Mouse (Mus musculus) liver, embryonic 16.5 days (tissue): ENCODE data around the gene Ube2v1. TPM values are rescaled to one million over a fixed set of nuclear protein-coding genes. Genes with fewer than 3 reads are reported as not detected.

Experiments used
- ATAC-seq: fragments of 200-750 bp; cut with Nextera tagmentation; 2 replicates; pipeline ENCODE4 v1.8.0; 2017; ENCODE audit warnings: low read depth, mild to moderate bottlenecking, moderate number of reproducible peaks, moderate library complexity
- H3K27ac ChIP-seq: fragments of 300-500 bp; sonication (generic); 2 replicates; pipeline ENCODE4 v1.5.1; 2014; ENCODE audit warnings: mild to moderate bottlenecking, low read length
- H3K27me3 ChIP-seq: fragments of 300-500 bp; sonication (generic); 2 replicates; pipeline ENCODE4 v1.6.1; 2014; ENCODE audit warnings: low read depth, low read length, mixed read lengths; ENCODE audit not compliant: control insufficient read depth, insufficient read depth
- H3K36me3 ChIP-seq: fragments of 300-500 bp; sonication (generic); 2 replicates; pipeline ENCODE4 v1.6.1; 2014; ENCODE audit warnings: mild to moderate bottlenecking; ENCODE audit not compliant: control insufficient read depth, insufficient read depth
- H3K4me1 ChIP-seq: fragments of 300-500 bp; sonication (generic); 2 replicates; pipeline ENCODE4 v1.6.1; 2014; ENCODE audit warnings: low read depth, low read length, mixed read lengths; ENCODE audit not compliant: control insufficient read depth
- H3K4me2 ChIP-seq: fragments of 300-500 bp; sonication (generic); 2 replicates; pipeline ENCODE4 v1.6.1; 2014; ENCODE audit warnings: low read depth, low read length, mixed read lengths
- H3K4me3 ChIP-seq: fragments of 300-500 bp; sonication (generic); 2 replicates; pipeline ENCODE4 v1.5.1; 2014; ENCODE audit warnings: low read depth, mild to moderate bottlenecking, low read length
- H3K9ac ChIP-seq: fragments of 300-500 bp; sonication (generic); 2 replicates; pipeline ENCODE4 v1.6.1; 2014; ENCODE audit warnings: low read depth, low read length
- H3K9me3 ChIP-seq: fragments of 300-500 bp; sonication (generic); replicated peaks from 2 replicates; pipeline ENCODE4 v1.6.1; 2016; ENCODE audit warnings: low read length; ENCODE audit not compliant: control insufficient read depth
- WGBS: fragments of 180-500 bp; shearing (Covaris S2); extraction: QIAGEN DNeasy Blood & Tissue Kit; methylation state at CpG from one replicate; pipeline ENCODE4 v1.1.7; 2014; ENCODE audit not compliant: insufficient replicate concordance; 5-methylcytosine and 5-hydroxymethylcytosine counted together
- polyA plus RNA-seq: library from polyadenylated mRNA; unstranded; fragments of >200 nt; fragmentation: Nextera tagmentation; extraction: Ambion mirVana; gene quantifications from 2 replicates; pipeline ENCODE4 v1.2.1, GENCODE M21; 2015

The Ube2v1 gene
- polyA plus RNA-seq, 1 experiment from 2014 or later: 175 TPM

- Histone ChIP-seq H3K9me3 (no peaks in the 10 kb centered on the region), H3K4me3 (peak overlapping the region; percentile 14), H3K9ac (peak overlapping the region; percentile 4; the same call in 1 of the 2 replicates), H3K27ac (peak overlapping the region; percentile 27; the same call in 1 of the 2 replicates), H3K4me1 (no peaks in the 10 kb centered on the region; the same call in 1 of the 2 replicates), H3K4me2 (peak overlapping the region; percentile 2), H3K36me3 (no peaks in the 10 kb centered on the region), H3K27me3 (no peaks in the 10 kb centered on the region; the same call in 1 of the 2 replicates)
- WGBS: 28% methylated on average over 19 of the region's 19 CpGs
- ATAC-seq: peak; percentile 20; the same call in 1 of the 2 replicates
These were observed 66.2 kb downstream of the Ube2v1 start for GRCm38 (mm10) chr2:167565682-167566081.

GRCm38 (mm10) chr2:167565312-167565656, 66.6 kb downstream of the Ube2v1 start:
- H3K4me3 ChIP-seq: peak overlapping the region; percentile 14; the same call in 1 of the 2 replicates
- WGBS: 54% methylated on average over 3 of the region's 3 CpGs

GRCm38 (mm10) chr2:167564551-167565311, 67.2 kb downstream of the Ube2v1 start:
- peak overlapping the region; percentile 63 for H3K27ac ChIP-seq

More at GRCm38 (mm10) chr2:167565312-167565656, 66.6 kb downstream of the Ube2v1 start:
- Histone ChIP-seq H3K27me3 (peaks cover 3% of the 10 kb centered on the region), H3K9me3 (no peaks in the 10 kb centered on the region), H3K9ac (no peak overlapping the region), H3K4me2 (peak overlapping the region; percentile 2), H3K36me3 (no peaks in the 10 kb centered on the region), H3K27ac (peak overlapping the region; percentile 28; the same call in 1 of the 2 replicates), H3K4me1 (no peaks in the 10 kb centered on the region; the same call in 1 of the 2 replicates)
- peak; percentile 69 for ATAC-seq

GRCm38 (mm10) chr2:167563703-167564102, 68.2 kb downstream of the Ube2v1 start:
- no peak for ATAC-seq
- Histone ChIP-seq H3K36me3 (no peaks in the 10 kb centered on the region), H3K4me1 (no peaks in the 10 kb centered on the region; the same call in none of the 2 replicates), H3K27me3 (peaks cover 14% of the 10 kb centered on the region), H3K9me3 (no peaks in the 10 kb centered on the region), H3K27ac (no peak overlapping the region), H3K4me2 (no peak overlapping the region), H3K9ac (no peak overlapping the region), H3K4me3 (no peak overlapping the region)
- WGBS: 48% methylated on average over 12 of the region's 12 CpGs

More at GRCm38 (mm10) chr2:167564551-167565311, 67.2 kb downstream of the Ube2v1 start:
- peak; percentile 92 for ATAC-seq
- Histone ChIP-seq H3K4me1 (no peaks in the 10 kb centered on the region; the same call in 1 of the 2 replicates), H3K27me3 (peaks cover 8% of the 10 kb centered on the region), H3K9me3 (no peaks in the 10 kb centered on the region), H3K4me2 (no peak overlapping the region; the same call in 1 of the 2 replicates), H3K4me3 (no peak overlapping the region), H3K36me3 (no peaks in the 10 kb centered on the region), H3K9ac (no peak overlapping the region)
- WGBS: 61% methylated on average over 13 of the region's 13 CpGs

GRCm38 (mm10) chr2:167563035-167563434, 68.9 kb downstream of the Ube2v1 start:
- whole genome bisulfite sequencing: 44% methylated on average over 5 of the region's 5 CpGs

GRCm38 (mm10) chr2:167562101-167562500, 69.8 kb downstream of the Ube2v1 start:
- H3K4me3 ChIP-seq: no peak overlapping the region
- no peak overlapping the region for H3K4me2 ChIP-seq
- no peak overlapping the region for H3K27ac ChIP-seq
- H3K36me3 ChIP-seq: no peaks in the 10 kb centered on the region
- H3K4me1 ChIP-seq: no peaks in the 10 kb centered on the region; the same call in none of the 2 replicates
- no peak for ATAC-seq
- WGBS: 37% methylated on average over 8 of the region's 8 CpGs
- H3K27me3 ChIP-seq: peaks cover 14% of the 10 kb centered on the region
- H3K9me3 ChIP-seq: no peaks in the 10 kb centered on the region
- no peak overlapping the region for H3K9ac ChIP-seq

More at GRCm38 (mm10) chr2:167563035-167563434, 68.9 kb downstream of the Ube2v1 start:
- Histone ChIP-seq H3K27me3 (peaks cover 14% of the 10 kb centered on the region), H3K36me3 (no peaks in the 10 kb centered on the region), H3K9ac (no peak overlapping the region), H3K27ac (no peak overlapping the region), H3K4me1 (no peaks in the 10 kb centered on the region; the same call in none of the 2 replicates), H3K4me2 (no peak overlapping the region), H3K4me3 (no peak overlapping the region), H3K9me3 (no peaks in the 10 kb centered on the region)
- no peak for ATAC-seq

- peak; percentile 7; the same call in 1 of the 2 replicates for ATAC-seq
- 13% methylated on average over 27 of the region's 27 CpGs for WGBS
- Histone ChIP-seq H3K4me1 (no peaks in the 10 kb centered on the region; the same call in none of the 2 replicates), H3K4me3 (no peak overlapping the region), H3K27me3 (peaks cover 14% of the 10 kb centered on the region), H3K4me2 (0 out of 2 replicates have a peak overlapping the region, but pooled peaks have one; percentile 1), H3K36me3 (no peaks in the 10 kb centered on the region), H3K9me3 (no peaks in the 10 kb centered on the region), H3K27ac (no peak overlapping the region), H3K9ac (peak overlapping the region; percentile 38; the same call in 1 of the 2 replicates)
These were observed 72.5 kb downstream of the Ube2v1 start for GRCm38 (mm10) chr2:167559413-167559812.
